Mouse (Mus musculus) kidney, embryonic 14.5 days (tissue): ENCODE data around the gene Lrrc20. TPM values are rescaled to one million over a fixed set of nuclear protein-coding genes. Genes with fewer than 3 reads are reported as not detected.

ENCODE experiments used
- ATAC-seq: fragments of 200-750 bp; cut with Nextera tagmentation; 2 replicates; pipeline ENCODE4 v1.8.0; 2017; ENCODE audit warnings: moderate number of reproducible peaks, mild to moderate bottlenecking, moderate TSS enrichment, moderate library complexity; ENCODE audit not compliant: low FRiP score, low TSS enrichment
- H3K27ac ChIP-seq: fragments of 300-500 bp; sonication (generic); 2 replicates; pipeline ENCODE4 v1.5.1; 2014; ENCODE audit warnings: low read depth, mild to moderate bottlenecking, low read length, moderate library complexity, mixed read lengths
- H3K27me3 ChIP-seq: fragments of 300-500 bp; sonication (generic); 2 replicates; pipeline ENCODE4 v1.6.1; 2014; ENCODE audit warnings: mild to moderate bottlenecking, low read length; ENCODE audit not compliant: control insufficient read depth, insufficient read depth
- H3K36me3 ChIP-seq: fragments of 300-500 bp; sonication (generic); 2 replicates; pipeline ENCODE4 v1.6.1; 2014; ENCODE audit warnings: low read length, mixed read lengths; ENCODE audit not compliant: control insufficient read depth, insufficient read depth
- H3K4me1 ChIP-seq: fragments of 300-500 bp; sonication (generic); 2 replicates; pipeline ENCODE4 v1.6.1; 2014; ENCODE audit warnings: low read length, mixed read lengths; ENCODE audit not compliant: control insufficient read depth, insufficient read depth
- H3K4me2 ChIP-seq: fragments of 300-500 bp; sonication (generic); replicated peaks from 2 replicates; pipeline ENCODE4 v1.6.1; 2014; ENCODE audit warnings: low read depth, mild to moderate bottlenecking, low read length
- H3K4me3 ChIP-seq: fragments of 300-500 bp; sonication (generic); 2 replicates; pipeline ENCODE4 v1.5.1; 2014; ENCODE audit warnings: mild to moderate bottlenecking, low read length
- H3K9ac ChIP-seq: fragments of 300-500 bp; sonication (generic); 2 replicates; pipeline ENCODE4 v1.6.1; 2014; ENCODE audit warnings: low read depth, mild to moderate bottlenecking, low read length, moderate library complexity
- H3K9me3 ChIP-seq: fragments of 300-500 bp; sonication (generic); 2 replicates; pipeline ENCODE4 v1.6.1; 2016; ENCODE audit warnings: low read length; ENCODE audit not compliant: control insufficient read depth
- WGBS: fragments of 180-500 bp; shearing (Covaris S2); extraction: QIAGEN DNeasy Blood & Tissue Kit; methylation state at CpG from one replicate; pipeline ENCODE4 v1.1.7; 2014; 5-methylcytosine and 5-hydroxymethylcytosine counted together
- polyA plus RNA-seq: library from polyadenylated mRNA; unstranded; fragments of >200 nt; fragmentation: Nextera tagmentation; extraction: Ambion mirVana; gene quantifications from 2 replicates; pipeline ENCODE4 v1.2.1, GENCODE M21; 2014

Gene Lrrc20
- polyA plus RNA-seq, 1 experiment from 2014 or later = 9.0 TPM

GRCm38 (mm10) chr10:61466242-61466641, 9.4 kb upstream of the Lrrc20 start:
- 73% methylated on average over 8 of the region's 8 CpGs for WGBS
- no peak for ATAC-seq

GRCm38 (mm10) chr10:61466873-61467272, 8.7 kb upstream of the Lrrc20 start:
- H3K9me3 ChIP-seq = no peaks in the 10 kb centered on the region
- H3K36me3 ChIP-seq = no peaks in the 10 kb centered on the region
- WGBS = 24% methylated on average over 5 of the region's 5 CpGs
- ATAC-seq = no peak
- no peak overlapping the region for H3K4me3 ChIP-seq
- no peaks in the 10 kb centered on the region for H3K27me3 ChIP-seq
- H3K27ac ChIP-seq = no peak overlapping the region
- no peak overlapping the region for H3K4me2 ChIP-seq
- H3K4me1 ChIP-seq = no peaks in the 10 kb centered on the region
- H3K9ac ChIP-seq = no peak overlapping the region

More at GRCm38 (mm10) chr10:61466242-61466641, 9.4 kb upstream of the Lrrc20 start:
- Histone ChIP-seq H3K4me3 (no peak overlapping the region), H3K27me3 (no peaks in the 10 kb centered on the region), H3K9me3 (no peaks in the 10 kb centered on the region), H3K4me1 (no peaks in the 10 kb centered on the region), H3K9ac (no peak overlapping the region), H3K4me2 (no peak overlapping the region), H3K27ac (no peak overlapping the region), H3K36me3 (no peaks in the 10 kb centered on the region)

- H3K9ac ChIP-seq = no peak overlapping the region
- no peak overlapping the region for H3K4me2 ChIP-seq
- H3K4me3 ChIP-seq = no peak overlapping the region
- no peaks in the 10 kb centered on the region for H3K9me3 ChIP-seq
- H3K27ac ChIP-seq = no peak overlapping the region
- WGBS = 59% methylated on average over 7 of the region's 7 CpGs
- no peaks in the 10 kb centered on the region for H3K4me1 ChIP-seq
- H3K27me3 ChIP-seq = no peaks in the 10 kb centered on the region
- no peak for ATAC-seq
- H3K36me3 ChIP-seq = no peaks in the 10 kb centered on the region
Measured at GRCm38 (mm10) chr10:61468900-61469299, 6.7 kb upstream of the Lrrc20 start.

- no peak for ATAC-seq
- WGBS = 78% methylated on average over 3 of the region's 3 CpGs
Measured at GRCm38 (mm10) chr10:61473640-61474039, 2.0 kb upstream of the Lrrc20 start.

GRCm38 (mm10) chr10:61474344-61474743, 1.3 kb upstream of the Lrrc20 start:
- Histone ChIP-seq H3K27ac (no peak overlapping the region), H3K4me2 (no peak overlapping the region), H3K4me3 (no peak overlapping the region), H3K9ac (no peak overlapping the region), H3K36me3 (no peaks in the 10 kb centered on the region), H3K4me1 (no peaks in the 10 kb centered on the region; the same call in 1 of the 2 replicates), H3K27me3 (no peaks in the 10 kb centered on the region), H3K9me3 (no peaks in the 10 kb centered on the region)
- no peak for ATAC-seq
- WGBS = 74% methylated on average over 1 of the region's 1 CpGs

More at GRCm38 (mm10) chr10:61473640-61474039, 2.0 kb upstream of the Lrrc20 start:
- H3K9ac ChIP-seq = no peak overlapping the region
- H3K27ac ChIP-seq = no peak overlapping the region
- no peaks in the 10 kb centered on the region; the same call in 1 of the 2 replicates for H3K4me1 ChIP-seq
- no peak overlapping the region for H3K4me3 ChIP-seq
- no peaks in the 10 kb centered on the region for H3K9me3 ChIP-seq
- no peaks in the 10 kb centered on the region for H3K36me3 ChIP-seq
- no peak overlapping the region for H3K4me2 ChIP-seq
- no peaks in the 10 kb centered on the region for H3K27me3 ChIP-seq

- H3K4me3 ChIP-seq = peak overlapping the region; percentile 79
- peak overlapping the region; percentile 69; the same call in 1 of the 2 replicates for H3K27ac ChIP-seq
- no peaks in the 10 kb centered on the region; the same call in 1 of the 2 replicates for H3K4me1 ChIP-seq
- no peaks in the 10 kb centered on the region for H3K36me3 ChIP-seq
- WGBS = 3% methylated on average over 15 of the region's 15 CpGs
- H3K4me2 ChIP-seq = peak overlapping the region; percentile 97
- H3K27me3 ChIP-seq = no peaks in the 10 kb centered on the region
- H3K9me3 ChIP-seq = no peaks in the 10 kb centered on the region
- H3K9ac ChIP-seq = peak overlapping the region; percentile 69
- peak; percentile 21 for ATAC-seq
Measured at GRCm38 (mm10) chr10:61476440-61477165, 1.0 kb downstream of the Lrrc20 start.

- WGBS = 85% methylated on average over 10 of the region's 10 CpGs
- Histone ChIP-seq H3K36me3 (no peaks in the 10 kb centered on the region), H3K9ac (no peak overlapping the region), H3K9me3 (no peaks in the 10 kb centered on the region), H3K4me3 (no peak overlapping the region), H3K4me1 (no peaks in the 10 kb centered on the region; the same call in 1 of the 2 replicates), H3K27ac (no peak overlapping the region), H3K27me3 (no peaks in the 10 kb centered on the region), H3K4me2 (no peak overlapping the region)
- no peak for ATAC-seq
Measured at GRCm38 (mm10) chr10:61479461-61479860, 3.9 kb downstream of the Lrrc20 start.

- ATAC-seq = no peak
- H3K4me1 ChIP-seq = no peaks in the 10 kb centered on the region; the same call in 1 of the 2 replicates
- no peak overlapping the region for H3K27ac ChIP-seq
- no peak overlapping the region for H3K4me2 ChIP-seq
- no peaks in the 10 kb centered on the region for H3K36me3 ChIP-seq
- no peaks in the 10 kb centered on the region for H3K27me3 ChIP-seq
- H3K4me3 ChIP-seq = no peak overlapping the region
- 90% methylated on average over 4 of the region's 4 CpGs for WGBS
- H3K9me3 ChIP-seq = no peaks in the 10 kb centered on the region
- H3K9ac ChIP-seq = no peak overlapping the region
Measured at GRCm38 (mm10) chr10:61479927-61480326, 4.3 kb downstream of the Lrrc20 start.

GRCm38 (mm10) chr10:61480488-61480887, 4.9 kb downstream of the Lrrc20 start:
- Histone ChIP-seq H3K27me3 (no peaks in the 10 kb centered on the region), H3K36me3 (no peaks in the 10 kb centered on the region), H3K9ac (no peak overlapping the region), H3K4me1 (no peaks in the 10 kb centered on the region; the same call in 1 of the 2 replicates), H3K27ac (no peak overlapping the region), H3K4me2 (no peak overlapping the region), H3K4me3 (no peak overlapping the region), H3K9me3 (no peaks in the 10 kb centered on the region)
- 70% methylated on average over 1 of the region's 1 CpGs for WGBS
- ATAC-seq = no peak
